ENCODE assay signal across 14 mouse cellular contexts in the genomic region with DNA sequence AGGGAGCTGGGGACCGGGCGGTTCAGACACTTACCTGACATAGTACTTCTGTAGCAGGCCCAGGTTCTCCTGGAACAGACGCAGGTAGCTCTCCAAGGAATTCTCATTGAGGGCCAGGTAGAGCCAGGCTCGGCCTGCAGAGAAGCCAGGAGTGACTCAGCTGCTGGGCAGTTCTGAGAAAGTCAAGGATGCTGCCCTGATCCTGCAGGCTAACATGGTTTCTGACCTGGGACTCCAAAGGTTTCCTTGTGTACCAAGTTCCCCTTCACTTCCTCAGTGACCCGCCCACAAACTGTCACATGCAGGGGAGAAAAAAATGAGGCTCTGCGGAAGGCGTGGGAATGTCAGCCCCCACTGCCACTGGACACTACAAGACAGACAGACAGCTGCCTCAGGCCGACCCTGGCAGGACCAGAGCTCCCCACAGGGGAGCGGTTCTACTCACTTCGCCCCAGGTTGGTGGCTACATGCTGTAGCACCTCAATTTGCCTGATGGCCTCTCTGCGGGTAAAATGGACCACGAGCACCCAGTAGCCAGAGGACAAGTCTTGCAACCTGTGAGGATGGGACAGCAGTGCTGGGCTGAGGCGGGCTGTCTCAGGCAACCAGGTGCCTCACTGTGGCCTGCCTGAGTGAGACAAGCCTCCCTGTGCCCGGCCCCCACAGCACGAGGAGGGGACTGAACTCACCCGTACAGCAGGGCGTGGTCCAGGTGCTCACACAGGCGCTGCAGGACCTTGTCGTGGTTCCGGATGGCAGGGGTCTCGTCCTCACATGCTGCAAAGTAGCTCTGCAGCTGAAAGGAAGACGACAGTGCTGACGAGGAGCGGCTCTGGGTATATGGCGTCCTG. TPM values are rescaled to one million over a fixed set of nuclear protein-coding genes. Genes with fewer than 3 reads are reported as not detected.
DNase-seq lines count a peak whose midpoint lies in the region; ATAC-seq and TF ChIP-seq lines count a peak whose summit lies in the region.
"Had no signal": no experiment of that assay in that cellular context is flagged by ENCODE, and none has a peak within 500 bp of the region (broad histone marks: within the 10 kb centered on the region; RNA-seq: fewer than 3 reads in every experiment).

No protein-coding gene starts in this region.

- no peak for TF ChIP-seq CTCF in lung, embryonic 14.5 days (IDR thresholded peaks at IDR 0.05; ENCODE audit: low read depth)

- H3K36me3 ChIP-seq in forebrain, embryonic 16.5 days (ENCODE audit: control insufficient read depth, insufficient read depth) = peaks cover 12% of the 10 kb centered on the region
- peaks cover 3% of the 10 kb centered on the region; the same call in 1 of the 2 replicates for H3K36me3 ChIP-seq in forebrain, embryonic 11.5 days (ENCODE audit: control insufficient read depth, insufficient read depth, low read length)
- peaks cover 52% of the 10 kb centered on the region for H3K36me3 ChIP-seq in lung, embryonic 14.5 days (ENCODE audit: insufficient read depth)
- H3K36me3 ChIP-seq in hindbrain, embryonic 14.5 days (replicated peaks; ENCODE audit: control insufficient read depth, insufficient read depth) = peaks cover 41% of the 10 kb centered on the region
- 0 out of 2 replicates have a peak, but pooled peaks cover 6% of the 10 kb centered on the region for H3K36me3 ChIP-seq in midbrain, embryonic 16.5 days (ENCODE audit: control insufficient read depth, insufficient read depth, low read length)

- 93% methylated on average over 25 of the region's 25 CpGs for WGBS in forebrain, embryonic 16.5 days
- WGBS in forebrain, embryonic 11.5 days = 91% methylated on average over 25 of the region's 25 CpGs
- 81% methylated on average over 25 of the region's 25 CpGs for WGBS in lung, embryonic 14.5 days
- 91% methylated on average over 25 of the region's 25 CpGs for WGBS in hindbrain, embryonic 14.5 days
- 92% methylated on average over 25 of the region's 25 CpGs for WGBS in midbrain, embryonic 16.5 days

- H3K4me1 ChIP-seq in forebrain, embryonic 16.5 days (replicated peaks; ENCODE audit: control insufficient read depth, insufficient read depth, low read length) = peaks cover 11% of the 10 kb centered on the region
- no peaks in the 10 kb centered on the region for H3K4me1 ChIP-seq in forebrain, embryonic 11.5 days (replicated peaks; ENCODE audit: control insufficient read depth, insufficient read depth, low read length)
- H3K4me1 ChIP-seq in lung, embryonic 14.5 days (ENCODE audit: insufficient read depth) = peaks cover 11% of the 10 kb centered on the region
- H3K4me1 ChIP-seq in hindbrain, embryonic 14.5 days (replicated peaks; ENCODE audit: control insufficient read depth, insufficient read depth, low read length) = peaks cover 12% of the 10 kb centered on the region
- H3K4me1 ChIP-seq in midbrain, embryonic 16.5 days (ENCODE audit: control insufficient read depth, insufficient read depth, low read length) = 0 out of 2 replicates have a peak, but pooled peaks cover 7% of the 10 kb centered on the region

- no peak overlapping the region for H3K27ac ChIP-seq in forebrain, embryonic 16.5 days (ENCODE audit: low read length)
- H3K27ac ChIP-seq in forebrain, embryonic 11.5 days (ENCODE audit: low read depth, low read length) = no peak overlapping the region
- H3K27ac ChIP-seq in lung, embryonic 14.5 days (ENCODE audit: low read depth) = peak overlapping the region; percentile 79; the same call in 1 of the 2 replicates
- 0 out of 2 replicates have a peak overlapping the region, but pooled peaks have one; percentile 14 for H3K27ac ChIP-seq in hindbrain, embryonic 14.5 days
- H3K27ac ChIP-seq in midbrain, embryonic 16.5 days (ENCODE audit: low read length) = 0 out of 2 replicates have a peak overlapping the region, but pooled peaks have one; percentile 20
- H3K27ac ChIP-seq: embryonic facial prominence, embryonic 12.5 days; midbrain, embryonic 12.5 days had no signal

- no peak overlapping the region for H3K4me3 ChIP-seq in forebrain, embryonic 16.5 days (replicated peaks; ENCODE audit: low read length)
- no peak overlapping the region for H3K4me3 ChIP-seq in forebrain, embryonic 11.5 days (ENCODE audit: low read depth, low read length)
- no peak overlapping the region for H3K4me3 ChIP-seq in lung, embryonic 14.5 days (ENCODE audit: low read depth, low read length)
- no peak overlapping the region for H3K4me3 ChIP-seq in hindbrain, embryonic 14.5 days (replicated peaks; ENCODE audit: low read length)
- no peak overlapping the region for H3K4me3 ChIP-seq in midbrain, embryonic 16.5 days (ENCODE audit: low read depth, low read length)
- H3K4me3 ChIP-seq: embryonic facial prominence, embryonic 12.5 days; midbrain, embryonic 12.5 days had no signal

- H3K9ac ChIP-seq in forebrain, embryonic 16.5 days (replicated peaks; ENCODE audit: low read depth, low read length) = no peak overlapping the region
- no peak overlapping the region for H3K9ac ChIP-seq in forebrain, embryonic 11.5 days (ENCODE audit: low read length)
- no peak overlapping the region for H3K9ac ChIP-seq in lung, embryonic 14.5 days
- no peak overlapping the region for H3K9ac ChIP-seq in hindbrain, embryonic 14.5 days
- H3K9ac ChIP-seq in midbrain, embryonic 16.5 days (ENCODE audit: low read depth, low read length) = no peak overlapping the region
- H3K9ac ChIP-seq: embryonic facial prominence, embryonic 12.5 days; midbrain, embryonic 12.5 days had no signal

- no peaks in the 10 kb centered on the region for H3K9me3 ChIP-seq in forebrain, embryonic 16.5 days (ENCODE audit: control insufficient read depth, low read length)
- no peaks in the 10 kb centered on the region for H3K9me3 ChIP-seq in forebrain, embryonic 11.5 days (ENCODE audit: control insufficient read depth, low read length)
- no peaks in the 10 kb centered on the region for H3K9me3 ChIP-seq in lung, embryonic 14.5 days (ENCODE audit: low read depth, low read length)
- H3K9me3 ChIP-seq in hindbrain, embryonic 14.5 days (ENCODE audit: control insufficient read depth, low read length) = no peaks in the 10 kb centered on the region
- H3K9me3 ChIP-seq in midbrain, embryonic 16.5 days (replicated peaks; ENCODE audit: control insufficient read depth, low read length, poor library complexity, severe bottlenecking) = no peaks in the 10 kb centered on the region
- H3K9me3 ChIP-seq: embryonic facial prominence, embryonic 12.5 days; midbrain, embryonic 12.5 days had no signal

- no peak overlapping the region for H3K4me2 ChIP-seq in forebrain, embryonic 16.5 days (ENCODE audit: low read length)
- no peak overlapping the region for H3K4me2 ChIP-seq in forebrain, embryonic 11.5 days (ENCODE audit: low read depth, low read length, severe bottlenecking)
- no peak overlapping the region for H3K4me2 ChIP-seq in lung, embryonic 14.5 days
- H3K4me2 ChIP-seq in hindbrain, embryonic 14.5 days (replicated peaks) = no peak overlapping the region
- no peak overlapping the region for H3K4me2 ChIP-seq in midbrain, embryonic 16.5 days (ENCODE audit: low read length)
- H3K4me2 ChIP-seq: embryonic facial prominence, embryonic 12.5 days; liver, embryonic 11.5 days; midbrain, embryonic 12.5 days had no signal

- ATAC-seq in forebrain, embryonic 16.5 days = 0 out of 2 replicates have a peak, but pooled peaks have one; percentile 23
- ATAC-seq in forebrain, embryonic 11.5 days (replicated peaks; ENCODE audit: low FRiP score) = no peak
- no peak for ATAC-seq in lung, embryonic 14.5 days (ENCODE audit: insufficient read depth)
- no peak for ATAC-seq in hindbrain, embryonic 14.5 days (ENCODE audit: low FRiP score)
- no peak for ATAC-seq in midbrain, embryonic 16.5 days

- no peaks in the 10 kb centered on the region for H3K27me3 ChIP-seq in forebrain, embryonic 16.5 days (replicated peaks; ENCODE audit: control insufficient read depth, insufficient read depth, low read length)
- no peaks in the 10 kb centered on the region for H3K27me3 ChIP-seq in forebrain, embryonic 11.5 days (ENCODE audit: control insufficient read depth, insufficient read depth, low read length)
- no peaks in the 10 kb centered on the region for H3K27me3 ChIP-seq in lung, embryonic 14.5 days (ENCODE audit: insufficient read depth, low read length)
- no peaks in the 10 kb centered on the region for H3K27me3 ChIP-seq in hindbrain, embryonic 14.5 days (ENCODE audit: control insufficient read depth, insufficient read depth, low read length)
- no peaks in the 10 kb centered on the region for H3K27me3 ChIP-seq in midbrain, embryonic 16.5 days (ENCODE audit: control insufficient read depth, insufficient read depth, low read depth, low read length)
- H3K27me3 ChIP-seq: embryonic facial prominence, embryonic 12.5 days; midbrain, embryonic 12.5 days had no signal

- DNase-seq in forebrain, embryonic 11.5 days (ENCODE audit: low spot score) = no peak
- DNase-seq in lung, embryonic 14.5 days = no peak
- DNase-seq in lung, postnatal 14 days = no peak
- no peak for DNase-seq in hindbrain, embryonic 14.5 days (ENCODE audit: low spot score)
- DNase-seq in yolk sac, embryonic 10.5 days (ENCODE audit: low spot score) = no peak
- no peak for DNase-seq in natural killer cell, adult 2 months (ENCODE audit: low spot score in 2 of 2)
- DNase-seq: retina, postnatal 1 day had no signal

RNA-seq across cellular contexts. Expression of a gene that starts 18.6 kb away (rescaled TPM):
- 0.08 TPM in 1 of 2 replicates, not detected in the other for polyA plus RNA-seq in forebrain, embryonic 16.5 days (2015; fragmentation: Nextera tagmentation; extraction: Ambion mirVana)
- 0.13 TPM in 1 of 2 replicates, not detected in the other for polyA plus RNA-seq in forebrain, embryonic 11.5 days (2014; fragmentation: Nextera tagmentation; extraction: Ambion mirVana)
- not detected in 2 replicates for polyA plus RNA-seq in lung, embryonic 14.5 days (2014; fragmentation: Nextera tagmentation; extraction: Ambion mirVana)
- not detected in 2 replicates for polyA plus RNA-seq in hindbrain, embryonic 14.5 days (2014; fragmentation: Nextera tagmentation; extraction: Ambion mirVana)
- 0.27 and 0.45 TPM in 2 replicates for polyA plus RNA-seq in midbrain, embryonic 16.5 days (2015; fragmentation: Nextera tagmentation; extraction: Ambion mirVana)
- polyA plus RNA-seq: embryonic facial prominence, embryonic 12.5 days; liver, embryonic 11.5 days; stomach, embryonic 14.5 days had no signal

RNA-seq across cellular contexts. Expression of a gene that starts 22.5 kb away (rescaled TPM):
- polyA plus RNA-seq in forebrain, embryonic 16.5 days (2015; fragmentation: Nextera tagmentation; extraction: Ambion mirVana) = 5.0 and 7.0 TPM in 2 replicates
- polyA plus RNA-seq in forebrain, embryonic 11.5 days (2014; fragmentation: Nextera tagmentation; extraction: Ambion mirVana) = 4.2 and 4.6 TPM in 2 replicates
- 5.1 and 5.4 TPM in 2 replicates for polyA plus RNA-seq in lung, embryonic 14.5 days (2014; fragmentation: Nextera tagmentation; extraction: Ambion mirVana)
- polyA plus RNA-seq in hindbrain, embryonic 14.5 days (2014; fragmentation: Nextera tagmentation; extraction: Ambion mirVana) = 3.9 and 4.4 TPM in 2 replicates
- 7.9 and 8.4 TPM in 2 replicates for polyA plus RNA-seq in midbrain, embryonic 16.5 days (2015; fragmentation: Nextera tagmentation; extraction: Ambion mirVana)

RNA-seq across cellular contexts. Expression of a gene that starts 23.8 kb away (rescaled TPM):
- 0.13 and 0.19 TPM in 2 replicates for polyA plus RNA-seq in forebrain, embryonic 16.5 days (2015; fragmentation: Nextera tagmentation; extraction: Ambion mirVana)
- polyA plus RNA-seq in forebrain, embryonic 11.5 days (2014; fragmentation: Nextera tagmentation; extraction: Ambion mirVana) = 0.28 TPM in 1 of 2 replicates, not detected in the other
- polyA plus RNA-seq in lung, embryonic 14.5 days (2014; fragmentation: Nextera tagmentation; extraction: Ambion mirVana) = 0.38 and 0.50 TPM in 2 replicates
- polyA plus RNA-seq in hindbrain, embryonic 14.5 days (2014; fragmentation: Nextera tagmentation; extraction: Ambion mirVana) = 0.17 TPM in 1 of 2 replicates, not detected in the other
- polyA plus RNA-seq in midbrain, embryonic 16.5 days (2015; fragmentation: Nextera tagmentation; extraction: Ambion mirVana) = 0.14 and 0.43 TPM in 2 replicates
- polyA plus RNA-seq: C2C12 had no signal

RNA-seq across cellular contexts. Expression of a gene that starts 36.3 kb away (rescaled TPM):
- polyA plus RNA-seq in forebrain, embryonic 16.5 days (2015; fragmentation: Nextera tagmentation; extraction: Ambion mirVana) = 18.8 and 27.8 TPM in 2 replicates
- polyA plus RNA-seq in forebrain, embryonic 11.5 days (2014; fragmentation: Nextera tagmentation; extraction: Ambion mirVana) = 21.4 and 24.8 TPM in 2 replicates
- polyA plus RNA-seq in lung, embryonic 14.5 days (2014; fragmentation: Nextera tagmentation; extraction: Ambion mirVana) = 83.6 and 89.2 TPM in 2 replicates
- polyA plus RNA-seq in hindbrain, embryonic 14.5 days (2014; fragmentation: Nextera tagmentation; extraction: Ambion mirVana) = 41.3 and 43.6 TPM in 2 replicates
- 35.6 and 37.8 TPM in 2 replicates for polyA plus RNA-seq in midbrain, embryonic 16.5 days (2015; fragmentation: Nextera tagmentation; extraction: Ambion mirVana)

RNA-seq across cellular contexts. Expression of a gene that starts 43.2 kb away (rescaled TPM):
- 0.99 and 1.4 TPM in 2 replicates for polyA plus RNA-seq in forebrain, embryonic 16.5 days (2015; fragmentation: Nextera tagmentation; extraction: Ambion mirVana)
- polyA plus RNA-seq in forebrain, embryonic 11.5 days (2014; fragmentation: Nextera tagmentation; extraction: Ambion mirVana) = 2.4 TPM in 1 of 2 replicates, not detected in the other
- 0.38 and 3.2 TPM in 2 replicates for polyA plus RNA-seq in lung, embryonic 14.5 days (2014; fragmentation: Nextera tagmentation; extraction: Ambion mirVana)
- 0.29 TPM in 1 of 2 replicates, not detected in the other for polyA plus RNA-seq in hindbrain, embryonic 14.5 days (2014; fragmentation: Nextera tagmentation; extraction: Ambion mirVana)
- 1.7 TPM in 1 of 2 replicates, not detected in the other for polyA plus RNA-seq in midbrain, embryonic 16.5 days (2015; fragmentation: Nextera tagmentation; extraction: Ambion mirVana)
- polyA plus RNA-seq: embryonic facial prominence, embryonic 12.5 days; liver, embryonic 11.5 days; midbrain, embryonic 12.5 days had no signal

Comparison
In these comparisons a context has a peak if more than half of its experiments do, and no peak if none do; other contexts are left out.
1. H3K27ac ChIP-seq: peak in lung, embryonic 14.5 days (single experiment), hindbrain, embryonic 14.5 days (single experiment) and midbrain, embryonic 16.5 days (single experiment); none in forebrain, embryonic 16.5 days (single experiment) and forebrain, embryonic 11.5 days (single experiment).